Mouse (Mus musculus): ENCODE results near the gene Mafg.

GRCm38 (mm10) chr11:120632559-120633519, 561 bp downstream of the Mafg start:
- TF ChIP-seq EP300 (IDR thresholded peaks at IDR 0.05; ENCODE audit: insufficient read depth, low read depth, low read length) (no peak), CTCF (IDR thresholded peaks at IDR 0.05) (peak; percentile 30; the same call in 1 of the 2 replicates), POLR2A (IDR thresholded peaks at IDR 0.05; ENCODE audit: insufficient read depth, low read depth, low read length) (no peak)
